Mouse (Mus musculus): ENCODE measurements around the gene Clrn3.

DNA sequence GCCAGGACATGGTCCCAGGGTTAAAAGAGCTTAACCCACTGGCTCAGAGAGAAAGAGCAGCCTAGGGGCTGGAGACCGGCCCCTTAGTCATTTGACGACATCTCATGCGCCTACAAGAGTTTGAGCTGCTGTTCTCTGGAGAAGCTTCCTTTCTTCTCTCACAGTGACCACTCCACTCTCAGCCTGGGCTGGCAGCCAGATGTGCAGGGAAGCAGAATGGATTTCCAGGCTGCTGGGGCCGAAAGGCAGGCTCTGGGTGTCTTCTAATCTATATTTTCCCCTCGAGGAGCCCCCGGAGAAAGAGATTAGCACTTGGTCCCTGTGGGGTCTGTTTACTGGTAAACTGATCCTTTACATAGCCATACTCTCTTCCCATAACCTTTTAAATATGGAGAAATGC, 44.7 kb downstream of the Clrn3 start:
- TF ChIP-seq GATA1 (IDR thresholded peaks at IDR 0.05; ENCODE audit: low read length) (no peak), TAL1 (IDR thresholded peaks at IDR 0.05; ENCODE audit: low read length) (no peak)
